Mouse (Mus musculus): ENCODE results near the gene 9430015G10Rik. TPM values are rescaled to one million over a fixed set of nuclear protein-coding genes. Genes with fewer than 3 reads are reported as not detected.

The 9430015G10Rik gene
- total RNA-seq, 1 experiment from 2014 or later, result 13.5 TPM

DNA sequence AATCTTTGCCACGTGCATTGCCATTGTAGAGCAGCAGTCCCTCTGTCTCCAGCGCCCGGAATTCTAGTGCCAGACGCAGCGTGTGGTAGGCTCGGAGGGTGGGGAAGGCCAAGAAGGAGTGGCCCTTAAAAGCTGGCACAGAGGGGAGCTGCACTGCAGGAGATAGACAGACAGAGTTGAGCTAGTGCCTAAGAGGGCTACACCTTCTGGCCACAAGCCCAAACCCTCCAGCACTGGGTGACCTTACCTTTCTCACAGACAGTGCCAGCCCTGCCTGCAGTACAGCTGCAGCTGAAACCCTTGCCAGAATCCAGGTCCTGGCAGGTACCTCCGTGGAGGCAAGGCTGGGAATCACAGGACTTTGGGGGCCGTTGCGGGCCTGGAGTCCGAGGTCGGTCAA, 62.0 kb downstream of the 9430015G10Rik start:
- DNase-seq, result no peak

Other genes with a start within 250 kb of the 9430015G10Rik start
- 0.52 and 0.55 TPM in 2 replicates for gene Tas1r3, start 246.6 kb upstream of the 9430015G10Rik start, total RNA-seq (2021)
- gene Cptp, start 240.5 kb upstream of the 9430015G10Rik start, total RNA-seq (2021), result 13.8 and 23.0 TPM in 2 replicates
- 32.4 and 36.9 TPM in 2 replicates for gene Ints11, start 240.4 kb upstream of the 9430015G10Rik start, total RNA-seq (2021)
- 36.3 and 38.8 TPM in 2 replicates for gene Pusl1, start 218.2 kb upstream of the 9430015G10Rik start, total RNA-seq (2021)
- gene Acap3, start 218.2 kb upstream of the 9430015G10Rik start, total RNA-seq (2021), result 23.6 and 27.1 TPM in 2 replicates
- gene Ube2j2, start 166.2 kb upstream of the 9430015G10Rik start, total RNA-seq (2021), result 71.7 and 76.6 TPM in 2 replicates
- gene C1qtnf12, start 147.7 kb upstream of the 9430015G10Rik start, total RNA-seq (2021), result 70.6 and 77.9 TPM in 2 replicates
- gene B3galt6, start 117.3 kb upstream of the 9430015G10Rik start, total RNA-seq (2021), result 6.6 and 9.7 TPM in 2 replicates
- 248 and 275 TPM in 2 replicates for gene Sdf4, start 117.1 kb upstream of the 9430015G10Rik start, total RNA-seq (2021)
- gene Tnfrsf4, start 96.1 kb upstream of the 9430015G10Rik start, total RNA-seq (2021), result 1.5 TPM in 1 of 2 replicates, not detected in the other
- not detected in 2 replicates for gene Tnfrsf18, start 83.8 kb upstream of the 9430015G10Rik start, total RNA-seq (2021)
- 0.61 TPM in 1 of 2 replicates, not detected in the other for gene Ttll10, start 50.6 kb upstream of the 9430015G10Rik start, total RNA-seq (2021)
- gene Rnf223, start 20.5 kb downstream of the 9430015G10Rik start, total RNA-seq (2021), result 0.18 TPM in 1 of 2 replicates, not detected in the other
- 33.7 and 46.7 TPM in 2 replicates for gene Agrn, start 87.5 kb downstream of the 9430015G10Rik start, total RNA-seq (2021)
- 1.8 and 7.2 TPM in 2 replicates for gene Isg15, start 90.8 kb downstream of the 9430015G10Rik start, total RNA-seq (2021)
- gene AW011738, start 93.3 kb downstream of the 9430015G10Rik start, total RNA-seq (2021), result 3.5 and 3.7 TPM in 2 replicates
- 3.3 and 4.1 TPM in 2 replicates for gene Perm1, start 105.9 kb downstream of the 9430015G10Rik start, total RNA-seq (2021)
- gene Plekhn1, start 124.9 kb downstream of the 9430015G10Rik start, total RNA-seq (2021), result 24.1 and 29.6 TPM in 2 replicates
- gene Noc2l, start 126.0 kb downstream of the 9430015G10Rik start, total RNA-seq (2021), result 45.4 and 52.4 TPM in 2 replicates
- 1.2 and 1.7 TPM in 2 replicates for gene Samd11, start 145.7 kb downstream of the 9430015G10Rik start, total RNA-seq (2021)
- not detected in 2 replicates for gene Vmn2r-ps159, start 221.1 kb downstream of the 9430015G10Rik start, total RNA-seq (2021)